Mouse (Mus musculus): ENCODE measurements at regions not wholly inside any gene's neighbourhood (a gene's known extent, or its start where the extent isn't known, plus 50 kb on each side); places are given as distances from the start of the nearest gene placed in this dataset.
"Not testable (repeated sequence)": the region's sequence is repeated elsewhere in the genome, so short reads cannot be mapped to it uniquely, and the experiment has no call there.

GRCm38 (mm10) chr16:93323172-93323571, 280.7 kb downstream of the Setd4 start:
- 48% methylated on average over 5 of the region's 5 CpGs for WGBS
- Histone ChIP-seq H3K27me3 (no peaks in the 10 kb centered on the region), H3K4me1 (no peaks in the 10 kb centered on the region), H3K9me3 (replicated peaks) (no peaks in the 10 kb centered on the region), H3K27ac (no peak overlapping the region), H3K9ac (no peak overlapping the region), H3K4me2 (no peak overlapping the region), H3K4me3 (replicated peaks) (no peak overlapping the region), H3K36me3 (no peaks in the 10 kb centered on the region)
- ATAC-seq (replicated peaks; ENCODE audit: low FRiP score) = no peak; the same call in 1 of the 2 replicates

GRCm38 (mm10) chr16:93319581-93319980, 284.3 kb downstream of the Setd4 start:
- Histone ChIP-seq H3K4me1 (no peaks in the 10 kb centered on the region), H3K27me3 (no peaks in the 10 kb centered on the region), H3K4me2 (no peak overlapping the region), H3K36me3 (no peaks in the 10 kb centered on the region), H3K9ac (no peak overlapping the region), H3K4me3 (replicated peaks) (no peak overlapping the region), H3K27ac (no peak overlapping the region), H3K9me3 (replicated peaks) (no peaks in the 10 kb centered on the region)
- WGBS = 79% methylated on average over 5 of the region's 5 CpGs
- no peak for ATAC-seq (replicated peaks; ENCODE audit: low FRiP score)

GRCm38 (mm10) chr16:93311644-93312043, 292.2 kb downstream of the Setd4 start:
- no peaks in the 10 kb centered on the region for H3K4me1 ChIP-seq
- no peak overlapping the region for H3K4me3 ChIP-seq (replicated peaks)
- 54% methylated on average over 12 of the region's 12 CpGs for WGBS
- no peak overlapping the region for H3K4me2 ChIP-seq
- H3K9me3 ChIP-seq (replicated peaks) = peaks cover 2% of the 10 kb centered on the region; the same call in 1 of the 2 replicates
- ATAC-seq (replicated peaks; ENCODE audit: low FRiP score) = no peak
- H3K36me3 ChIP-seq = no peaks in the 10 kb centered on the region
- peaks cover 15% of the 10 kb centered on the region for H3K27me3 ChIP-seq
- no peak overlapping the region for H3K27ac ChIP-seq
- no peak overlapping the region for H3K9ac ChIP-seq

GRCm38 (mm10) chr16:93308666-93309360, 295.1 kb downstream of the Setd4 start:
- no peak overlapping the region for H3K4me2 ChIP-seq
- no peak overlapping the region for H3K4me3 ChIP-seq (replicated peaks)
- ATAC-seq (replicated peaks; ENCODE audit: low FRiP score) = no peak
- no peaks in the 10 kb centered on the region for H3K4me1 ChIP-seq
- no peaks in the 10 kb centered on the region for H3K36me3 ChIP-seq
- peaks cover 15% of the 10 kb centered on the region for H3K27me3 ChIP-seq
- H3K9ac ChIP-seq = no peak overlapping the region
- H3K27ac ChIP-seq = no peak overlapping the region
- WGBS = 88% methylated on average over 2 of the region's 2 CpGs
- H3K9me3 ChIP-seq (replicated peaks) = peaks cover 2% of the 10 kb centered on the region; the same call in 1 of the 2 replicates

GRCm38 (mm10) chr16:93306951-93307350, 296.9 kb downstream of the Setd4 start:
- no peak for ATAC-seq (replicated peaks; ENCODE audit: low FRiP score)
- no peaks in the 10 kb centered on the region for H3K36me3 ChIP-seq
- peaks cover 2% of the 10 kb centered on the region; the same call in 1 of the 2 replicates for H3K9me3 ChIP-seq (replicated peaks)
- no peak overlapping the region for H3K4me3 ChIP-seq (replicated peaks)
- no peak overlapping the region for H3K9ac ChIP-seq
- peaks cover 11% of the 10 kb centered on the region for H3K27me3 ChIP-seq
- H3K4me1 ChIP-seq = peaks cover 4% of the 10 kb centered on the region; the same call in 1 of the 2 replicates
- H3K27ac ChIP-seq = no peak overlapping the region
- H3K4me2 ChIP-seq = no peak overlapping the region
- WGBS = 93% methylated on average over 18 of the region's 18 CpGs

GRCm38 (mm10) chr16:93306140-93306539, 297.7 kb downstream of the Setd4 start:
- not testable (repeated sequence) for ATAC-seq (replicated peaks; ENCODE audit: low FRiP score); H3K36me3 ChIP-seq; H3K4me2 ChIP-seq; H3K4me1 ChIP-seq; H3K9me3 ChIP-seq (replicated peaks); H3K27me3 ChIP-seq; H3K9ac ChIP-seq; H3K4me3 ChIP-seq (replicated peaks); H3K27ac ChIP-seq
- 53% methylated on average over 7 of the region's 7 CpGs for WGBS

- no peak for ATAC-seq (replicated peaks; ENCODE audit: low FRiP score)
These were observed 309.4 kb downstream of the Setd4 start for GRCm38 (mm10) chr16:93294430-93294829.

GRCm38 (mm10) chr16:93292965-93293653, 310.8 kb downstream of the Setd4 start:
- Histone ChIP-seq H3K27me3 (peaks cover 33% of the 10 kb centered on the region), H3K9me3 (replicated peaks) (no peaks in the 10 kb centered on the region), H3K4me3 (replicated peaks) (no peak overlapping the region), H3K9ac (no peak overlapping the region), H3K27ac (peak overlapping the region; percentile 59), H3K4me2 (peak overlapping the region; percentile 45), H3K36me3 (no peaks in the 10 kb centered on the region), H3K4me1 (peaks cover 17% of the 10 kb centered on the region)
- WGBS = 22% methylated on average over 13 of the region's 13 CpGs
- peak; percentile 92 for ATAC-seq (replicated peaks; ENCODE audit: low FRiP score)

More at GRCm38 (mm10) chr16:93294430-93294829, 309.4 kb downstream of the Setd4 start:
- no peak overlapping the region for H3K4me3 ChIP-seq (replicated peaks)
- no peaks in the 10 kb centered on the region for H3K36me3 ChIP-seq
- H3K9ac ChIP-seq = no peak overlapping the region
- no peak overlapping the region for H3K4me2 ChIP-seq
- 45% methylated on average over 4 of the region's 5 CpGs for WGBS
- no peak overlapping the region for H3K27ac ChIP-seq
- H3K4me1 ChIP-seq = peaks cover 17% of the 10 kb centered on the region
- H3K9me3 ChIP-seq (replicated peaks) = no peaks in the 10 kb centered on the region
- H3K27me3 ChIP-seq = peaks cover 28% of the 10 kb centered on the region

GRCm38 (mm10) chr16:93292181-93292834, 311.6 kb downstream of the Setd4 start:
- no peaks in the 10 kb centered on the region for H3K36me3 ChIP-seq
- H3K27me3 ChIP-seq = peaks cover 36% of the 10 kb centered on the region
- H3K4me3 ChIP-seq (replicated peaks) = peak overlapping the region; percentile 20; the same call in 1 of the 2 replicates
- 21% methylated on average over 14 of the region's 14 CpGs for WGBS
- peak; percentile 80 for ATAC-seq (replicated peaks; ENCODE audit: low FRiP score)
- peak overlapping the region; percentile 59 for H3K27ac ChIP-seq
- H3K9me3 ChIP-seq (replicated peaks) = no peaks in the 10 kb centered on the region
- peak overlapping the region; percentile 45 for H3K4me2 ChIP-seq
- peaks cover 17% of the 10 kb centered on the region for H3K4me1 ChIP-seq
- no peak overlapping the region for H3K9ac ChIP-seq

GRCm38 (mm10) chr16:93288036-93288435, 315.8 kb downstream of the Setd4 start:
- H3K4me3 ChIP-seq (replicated peaks) = no peak overlapping the region
- ATAC-seq (replicated peaks; ENCODE audit: low FRiP score) = no peak
- no peak overlapping the region for H3K27ac ChIP-seq
- H3K36me3 ChIP-seq = no peaks in the 10 kb centered on the region
- peaks cover 19% of the 10 kb centered on the region for H3K27me3 ChIP-seq
- no peak overlapping the region for H3K9ac ChIP-seq
- H3K9me3 ChIP-seq (replicated peaks) = no peaks in the 10 kb centered on the region
- H3K4me1 ChIP-seq = peaks cover 13% of the 10 kb centered on the region
- no peak overlapping the region for H3K4me2 ChIP-seq
- 48% methylated on average over 3 of the region's 3 CpGs for WGBS

- H3K4me1 ChIP-seq = peaks cover 9% of the 10 kb centered on the region; the same call in 1 of the 2 replicates
- 83% methylated on average over 2 of the region's 2 CpGs for WGBS
- no peak overlapping the region for H3K4me3 ChIP-seq (replicated peaks)
- H3K4me2 ChIP-seq = no peak overlapping the region
- peaks cover 16% of the 10 kb centered on the region for H3K27me3 ChIP-seq
- H3K27ac ChIP-seq = no peak overlapping the region
- no peak overlapping the region for H3K9ac ChIP-seq
- H3K9me3 ChIP-seq (replicated peaks) = no peaks in the 10 kb centered on the region
- no peaks in the 10 kb centered on the region for H3K36me3 ChIP-seq
- no peak for ATAC-seq (replicated peaks; ENCODE audit: low FRiP score)
These were observed 316.3 kb downstream of the Setd4 start for GRCm38 (mm10) chr16:93287520-93287919.

- H3K4me2 ChIP-seq = no peak overlapping the region
- WGBS = 90% methylated on average over 3 of the region's 3 CpGs
- H3K9me3 ChIP-seq (replicated peaks) = no peaks in the 10 kb centered on the region
- no peak for ATAC-seq (replicated peaks; ENCODE audit: low FRiP score)
- H3K9ac ChIP-seq = no peak overlapping the region
- peaks cover 20% of the 10 kb centered on the region for H3K27me3 ChIP-seq
- peaks cover 2% of the 10 kb centered on the region; the same call in 1 of the 2 replicates for H3K4me1 ChIP-seq
- H3K4me3 ChIP-seq (replicated peaks) = no peak overlapping the region
- no peak overlapping the region for H3K27ac ChIP-seq
- no peaks in the 10 kb centered on the region for H3K36me3 ChIP-seq
These were observed 317.0 kb downstream of the Setd4 start for GRCm38 (mm10) chr16:93286816-93287215.

All from kidney, embryonic 15.5 days (tissue).